Mouse (Mus musculus): ENCODE measurements around the gene Iah1. TPM values are rescaled to one million over a fixed set of nuclear protein-coding genes. Genes with fewer than 3 reads are reported as not detected.
A peak's percentile ranks its signal among the peaks of the same experiment; 100 is the strongest.

The Iah1 gene
- total RNA-seq, 1 experiment from 2014 or later, result 30.9 TPM

GRCm38 (mm10) chr12:21318143-21318895, 2.1 kb downstream of the Iah1 start:
- ATAC-seq (replicated peaks; ENCODE audit: low read depth, poor library complexity, severe bottlenecking), result peak; percentile 64

- no peak for ATAC-seq (replicated peaks; ENCODE audit: low read depth, poor library complexity, severe bottlenecking)
These were observed 4.1 kb downstream of the Iah1 start for GRCm38 (mm10) chr12:21320317-21320716.

GRCm38 (mm10) chr12:21321170-21321569, 5.0 kb downstream of the Iah1 start:
- ATAC-seq (replicated peaks; ENCODE audit: low read depth, poor library complexity, severe bottlenecking), result no peak

GRCm38 (mm10) chr12:21322296-21322695, 6.1 kb downstream of the Iah1 start:
- no peak for ATAC-seq (replicated peaks; ENCODE audit: low read depth, poor library complexity, severe bottlenecking)

- no peak for ATAC-seq (replicated peaks; ENCODE audit: low read depth, poor library complexity, severe bottlenecking)
These were observed 6.7 kb downstream of the Iah1 start for GRCm38 (mm10) chr12:21322856-21323255.

- no peak for ATAC-seq (replicated peaks; ENCODE audit: low read depth, poor library complexity, severe bottlenecking)
These were observed 7.9 kb downstream of the Iah1 start for GRCm38 (mm10) chr12:21324101-21324500.

GRCm38 (mm10) chr12:21325266-21325665, 9.1 kb downstream of the Iah1 start:
- no peak for ATAC-seq (replicated peaks; ENCODE audit: low read depth, poor library complexity, severe bottlenecking)

- no peak for ATAC-seq (replicated peaks; ENCODE audit: low read depth, poor library complexity, severe bottlenecking)
These were observed 10.1 kb downstream of the Iah1 start for GRCm38 (mm10) chr12:21326325-21326724.

- no peak for ATAC-seq (replicated peaks; ENCODE audit: low read depth, poor library complexity, severe bottlenecking)
These were observed 13.6 kb downstream of the Iah1 start for GRCm38 (mm10) chr12:21329661-21330400.

- ATAC-seq (replicated peaks; ENCODE audit: low read depth, poor library complexity, severe bottlenecking), result no peak
These were observed 14.9 kb downstream of the Iah1 start for GRCm38 (mm10) chr12:21330961-21331576.

- ATAC-seq (replicated peaks; ENCODE audit: low read depth, poor library complexity, severe bottlenecking), result no peak
These were observed 15.5 kb downstream of the Iah1 start for GRCm38 (mm10) chr12:21331711-21332110.

GRCm38 (mm10) chr12:21333021-21333420, 16.8 kb downstream of the Iah1 start:
- no peak for ATAC-seq (replicated peaks; ENCODE audit: low read depth, poor library complexity, severe bottlenecking)

- no peak for ATAC-seq (replicated peaks; ENCODE audit: low read depth, poor library complexity, severe bottlenecking)
These were observed 17.6 kb downstream of the Iah1 start for GRCm38 (mm10) chr12:21333766-21334165.

GRCm38 (mm10) chr12:21335869-21336268, 19.7 kb downstream of the Iah1 start:
- ATAC-seq (replicated peaks; ENCODE audit: low read depth, poor library complexity, severe bottlenecking), result peak; percentile 83

GRCm38 (mm10) chr12:21337171-21337570, 21.0 kb downstream of the Iah1 start:
- ATAC-seq (replicated peaks; ENCODE audit: low read depth, poor library complexity, severe bottlenecking), result no peak

- ATAC-seq (replicated peaks; ENCODE audit: low read depth, poor library complexity, severe bottlenecking), result no peak
These were observed 24.5 kb downstream of the Iah1 start for GRCm38 (mm10) chr12:21340674-21341073.

- ATAC-seq (replicated peaks; ENCODE audit: low read depth, poor library complexity, severe bottlenecking), result no peak
These were observed 30.8 kb downstream of the Iah1 start for GRCm38 (mm10) chr12:21346972-21347371.

GRCm38 (mm10) chr12:21350113-21350876, 34.1 kb downstream of the Iah1 start:
- ATAC-seq (replicated peaks; ENCODE audit: low read depth, poor library complexity, severe bottlenecking), result no peak

- ATAC-seq (replicated peaks; ENCODE audit: low read depth, poor library complexity, severe bottlenecking), result no peak
These were observed 37.5 kb downstream of the Iah1 start for GRCm38 (mm10) chr12:21353681-21354080.

GRCm38 (mm10) chr12:21362686-21363085, 46.5 kb downstream of the Iah1 start:
- ATAC-seq (replicated peaks; ENCODE audit: low read depth, poor library complexity, severe bottlenecking), result no peak

All from common myeloid progenitor, adult 5-6 weeks (primary cell).